Mouse (Mus musculus): ENCODE measurements at regions not wholly inside any gene's neighbourhood (a gene's known extent, or its start where the extent isn't known, plus 50 kb on each side); places are given as distances from the start of the nearest gene placed in this dataset.

DNA sequence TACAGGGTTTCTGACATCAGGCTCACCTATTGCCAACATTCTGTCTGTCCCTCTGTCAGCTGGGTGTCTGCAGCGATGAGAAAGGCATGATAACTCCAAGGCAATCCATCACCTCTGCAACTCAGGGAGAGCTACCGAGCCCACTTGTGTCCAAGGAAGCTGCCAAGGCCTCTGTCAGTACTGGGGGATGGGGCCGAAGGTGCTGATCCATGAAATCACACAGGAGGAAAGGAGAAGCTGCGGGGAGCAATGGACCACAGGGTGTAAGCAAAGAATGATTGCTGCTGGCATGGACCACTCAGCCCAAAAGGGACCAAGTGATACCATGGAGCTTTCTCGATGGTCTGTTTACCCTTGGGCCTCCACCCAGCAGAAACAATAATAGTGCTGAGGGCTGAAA lies 67.5 kb upstream of the Mid1ip1 start:
- no peak for DNase-seq

DNA sequence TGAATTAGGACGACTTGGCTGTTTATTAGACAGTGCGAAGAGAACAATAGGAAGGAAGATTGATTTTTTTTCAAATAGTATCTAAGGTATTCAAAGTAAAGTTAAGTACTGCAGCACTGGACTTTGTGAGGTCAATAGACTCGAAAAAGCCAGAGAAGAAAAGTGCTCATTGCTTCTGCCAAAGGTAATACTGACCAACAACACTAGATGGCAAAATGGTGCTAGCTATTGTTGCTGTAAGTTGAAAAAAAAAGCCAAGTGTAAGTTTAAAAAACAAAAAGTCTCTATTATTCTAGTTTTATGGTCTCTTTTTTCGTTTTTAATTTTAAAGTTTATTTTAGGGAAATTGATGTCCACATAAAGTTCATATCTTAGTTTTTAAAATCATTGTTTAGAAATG lies 63.9 kb upstream of the Mid1ip1 start:
- peak; percentile 45 for DNase-seq

Measured in embryo, embryonic 11 days (tissue).